Mouse (Mus musculus) ES-E14 (cell line): ENCODE measurements around the gene Scfd2. TPM values are rescaled to one million over a fixed set of nuclear protein-coding genes. Genes with fewer than 3 reads are reported as not detected.

Experiments
- DNase-seq: peaks from one replicate; pipeline ENCODE4 v3.0.0-alpha.2; 2013; ENCODE audit warnings: low read depth, low spot score
- H3K27ac ChIP-seq: 2 replicates; pipeline ENCODE4 v1.5.1; 2012; ENCODE audit warnings: low read depth, mild to moderate bottlenecking, low read length, moderate library complexity, mixed read lengths; ENCODE audit not compliant: poor library complexity, insufficient read depth, severe bottlenecking
- H3K36me3 ChIP-seq: 2 replicates; pipeline ENCODE4 v1.6.1; 2012; ENCODE audit warnings: mild to moderate bottlenecking, low read length, moderate library complexity, mixed read lengths; ENCODE audit not compliant: control insufficient read depth, poor library complexity, insufficient read depth, severe bottlenecking
- H3K4me1 ChIP-seq, 2 experiments: fragments of 150-350 bp in 1 of 2; sonication (generic) in 1 of 2; 2 replicates each; pipeline ENCODE4 v1.6.1; 2012; ENCODE audit warnings: low read length in 2 of 2, mild to moderate bottlenecking in 1 of 2, mixed read lengths in 1 of 2; ENCODE audit not compliant: control insufficient read depth in 2 of 2, insufficient read depth in 2 of 2, poor library complexity in 1 of 2
- H3K4me3 ChIP-seq, 2 experiments: fragments of 150-350 bp in 1 of 2; sonication (generic) in 1 of 2; 2 replicates each; pipeline ENCODE4 v1.5.1; 2012; ENCODE audit warnings: low read length in 2 of 2, low read depth in 1 of 2, mild to moderate bottlenecking in 1 of 2, mixed read lengths in 1 of 2; ENCODE audit not compliant: insufficient read depth in 1 of 2, poor library complexity in 1 of 2, severe bottlenecking in 1 of 2
- H3K9ac ChIP-seq: 2 replicates; pipeline ENCODE4 v1.6.1; 2012; ENCODE audit warnings: low read depth, mild to moderate bottlenecking, low read length, mixed read lengths; ENCODE audit not compliant: poor library complexity, insufficient read depth, severe bottlenecking
- H3K9me3 ChIP-seq: fragments of 150-350 bp; sonication (generic); 2 replicates; pipeline ENCODE4 v1.6.1; 2012; ENCODE audit warnings: low read depth, mild to moderate bottlenecking, low read length; ENCODE audit not compliant: control insufficient read depth, insufficient read depth
- CHD2 ChIP-seq: IDR thresholded peaks from 2 replicates; pipeline ENCODE4 v1.6.1; 2014; ENCODE audit warnings: mild to moderate bottlenecking, low read depth, low read length, inconsistent platforms
- HCFC1 ChIP-seq: IDR thresholded peaks from 2 replicates; pipeline ENCODE4 v1.6.1; 2012; ENCODE audit warnings: low read length, inconsistent platforms, borderline replicate concordance; ENCODE audit not compliant: insufficient read depth
- MAFK ChIP-seq: IDR thresholded peaks from 2 replicates; pipeline ENCODE4 v1.6.1; 2014; ENCODE audit warnings: mild to moderate bottlenecking, low read depth, low read length, inconsistent platforms; ENCODE audit not compliant: insufficient read depth
- ZC3H11A ChIP-seq: IDR thresholded peaks from 2 replicates; pipeline ENCODE4 v1.6.1; 2012; ENCODE audit warnings: low read depth, mild to moderate bottlenecking, inconsistent platforms, low read length, borderline replicate concordance
- ZNF384 ChIP-seq: IDR thresholded peaks from 2 replicates; pipeline ENCODE4 v1.6.1; 2012; ENCODE audit warnings: low read depth, low read length, inconsistent platforms
- in situ Hi-C, 2 experiments: fragments of 600-800 bp; cut with MboI; formaldehyde crosslinking; loops; one replicate each; pipeline ENCODE4 v1.15.1; 2025; ENCODE audit warnings: low sequenced_read_pairs in 2 of 2, inconsistent platforms in 1 of 2; ENCODE audit not compliant: unreplicated experiment in 2 of 2
- total RNA-seq: library from RNA; depleted of rRNA; stranded (reverse); fragments of 300-350 nt; gene quantifications from 2 replicates; pipeline ENCODE4 v1.2.3, GENCODE M21; 2012

Gene Scfd2
- total RNA-seq, 1 experiment: 25.8 TPM

- Histone ChIP-seq H3K9ac (no peak overlapping the region), H3K36me3 (no peaks in the 10 kb centered on the region), H3K4me3 (no peak overlapping the region), H3K4me1 (peaks cover 0 to 4% of the 10 kb centered on the region in 2 experiments; a peak in 1 of 4 replicates), H3K9me3 (no peaks in the 10 kb centered on the region), H3K27ac (no peak overlapping the region)
- no peak for DNase-seq
- in situ Hi-C loops: no loop called here
- TF ChIP-seq ZC3H11A: no peak
- TF ChIP-seq HCFC1: no peak
- TF ChIP-seq MAFK: no peak
- TF ChIP-seq CHD2: no peak
- TF ChIP-seq ZNF384: no peak
These were observed 355.9 kb downstream of the Scfd2 start for GRCm38 (mm10) chr5:74175526-74176270.

- Histone ChIP-seq H3K4me3 (no peak overlapping the region), H3K27ac (no peak overlapping the region), H3K9ac (no peak overlapping the region), H3K36me3 (no peaks in the 10 kb centered on the region), H3K4me1 (no peaks in the 10 kb centered on the region), H3K9me3 (no peaks in the 10 kb centered on the region)
- in situ Hi-C loops: no loop called here
- no peak for DNase-seq
- TF ChIP-seq ZNF384: no peak
- no peak for TF ChIP-seq MAFK
- no peak for TF ChIP-seq ZC3H11A
- TF ChIP-seq CHD2: no peak
- TF ChIP-seq HCFC1: no peak
These were observed 358.3 kb downstream of the Scfd2 start for GRCm38 (mm10) chr5:74173162-74173844.

GRCm38 (mm10) chr5:74172208-74172607 is 359.4 kb downstream of the Scfd2 start:
- no peaks in the 10 kb centered on the region for H3K4me1 ChIP-seq
- no peak overlapping the region for H3K27ac ChIP-seq
- no peak overlapping the region for H3K4me3 ChIP-seq
- H3K9ac ChIP-seq: no peak overlapping the region
- DNase-seq: no peak
- no peaks in the 10 kb centered on the region for H3K36me3 ChIP-seq
- TF ChIP-seq ZC3H11A (no peak), CHD2 (no peak), MAFK (no peak), ZNF384 (no peak), HCFC1 (no peak)
- in situ Hi-C loops: no loop called here
- H3K9me3 ChIP-seq: no peaks in the 10 kb centered on the region

- DNase-seq: no peak
- no peak overlapping the region for H3K4me3 ChIP-seq
These were observed 359.8 kb downstream of the Scfd2 start for GRCm38 (mm10) chr5:74171768-74172167.

More at GRCm38 (mm10) chr5:74171768-74172167, 359.8 kb downstream of the Scfd2 start:
- TF ChIP-seq CHD2 (no peak), MAFK (no peak), HCFC1 (no peak), ZC3H11A (no peak), ZNF384 (no peak)
- Histone ChIP-seq H3K27ac (no peak overlapping the region), H3K9me3 (no peaks in the 10 kb centered on the region), H3K4me1 (no peaks in the 10 kb centered on the region), H3K9ac (no peak overlapping the region), H3K36me3 (no peaks in the 10 kb centered on the region)
- in situ Hi-C loops: no loop called here
